22 mouse cellular contexts compared by ENCODE assay signal in the genomic region with DNA sequence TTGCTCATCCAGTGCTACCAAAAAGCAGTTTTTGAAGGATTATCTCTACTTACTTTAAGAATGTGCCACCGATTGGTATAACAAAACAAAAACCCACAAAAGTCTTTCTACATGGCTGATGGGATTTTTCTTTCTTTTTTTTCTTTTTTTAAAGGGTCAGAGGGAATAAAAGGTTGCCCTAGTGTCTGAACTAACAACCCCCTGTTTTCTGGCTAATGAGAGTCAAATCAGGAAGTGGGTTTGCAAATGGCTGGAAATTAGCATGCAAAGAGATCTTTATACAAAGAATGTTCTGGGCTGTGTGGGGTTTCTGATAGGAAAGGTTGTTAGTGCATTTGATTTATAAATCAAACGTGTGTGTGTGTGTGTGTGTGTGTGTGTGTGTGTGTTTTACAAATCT. TPM values are rescaled to one million over a fixed set of nuclear protein-coding genes. Genes with fewer than 3 reads are reported as not detected.
"Had no signal": no experiment of that assay in that cellular context is flagged by ENCODE, and none has a peak within 500 bp of the region (broad histone marks: within the 10 kb centered on the region; RNA-seq: fewer than 3 reads in every experiment).

No protein-coding gene starts in this region.

- H3K9me3 ChIP-seq: heart, embryonic 13.5 days; heart, embryonic 15.5 days; hindbrain, embryonic 13.5 days; hindbrain, embryonic 15.5 days; limb, embryonic 13.5 days; limb, embryonic 15.5 days had no signal

- H3K27ac ChIP-seq: heart, adult 2 months; heart, embryonic 13.5 days; heart, embryonic 15.5 days; hindbrain, embryonic 15.5 days; hindbrain, postnatal 0 days; limb, embryonic 13.5 days; limb, embryonic 15.5 days had no signal

- H3K4me2 ChIP-seq: heart, embryonic 11.5 days; heart, embryonic 13.5 days; heart, embryonic 15.5 days; limb, embryonic 13.5 days; limb, embryonic 15.5 days; liver, embryonic 11.5 days had no signal

- ATAC-seq: hindbrain, postnatal 0 days had no signal

- DNase-seq: gastrocnemius, postnatal 14 days; gastrocnemius, postnatal 36 days; heart, adult 2 months; heart, postnatal 14 days; heart, postnatal 36 days; kidney, adult 11 months; kidney, adult 2 months; kidney, postnatal 10 days; layer of hippocampus, adult 9-11 months; layer of hippocampus, postnatal 36 days; left cerebral cortex, postnatal 4 days had no signal

- H3K36me3 ChIP-seq: heart, embryonic 13.5 days; heart, embryonic 15.5 days; hindbrain, embryonic 13.5 days; hindbrain, embryonic 15.5 days; limb, embryonic 13.5 days; limb, embryonic 15.5 days had no signal

- H3K4me3 ChIP-seq: heart, adult 2 months; heart, embryonic 13.5 days; heart, embryonic 15.5 days; hindbrain, embryonic 13.5 days; hindbrain, embryonic 15.5 days; limb, embryonic 13.5 days; limb, embryonic 15.5 days had no signal

- H3K9ac ChIP-seq: heart, embryonic 13.5 days; heart, embryonic 15.5 days; hindbrain, embryonic 13.5 days; hindbrain, embryonic 15.5 days; limb, embryonic 13.5 days; limb, embryonic 15.5 days had no signal

RNA-seq across cellular contexts. Expression of a gene that starts 6.1 kb away (rescaled TPM):
- polyA plus RNA-seq: heart, embryonic 15.5 days; heart, postnatal 0 days; intestine, embryonic 16.5 days; liver, embryonic 11.5 days had no signal

RNA-seq across cellular contexts. Expression of a gene that starts 8.7 kb away (rescaled TPM):
- polyA plus RNA-seq: heart, embryonic 11.5 days; heart, embryonic 13.5 days had no signal

RNA-seq across cellular contexts. Expression of a gene that starts 16.0 kb away (rescaled TPM):
- polyA plus RNA-seq: hindbrain, postnatal 0 days had no signal

RNA-seq across cellular contexts. Expression of a gene that starts 22.9 kb away (rescaled TPM):
- polyA plus RNA-seq: heart, embryonic 11.5 days; heart, embryonic 13.5 days; hindbrain, embryonic 13.5 days; hindbrain, embryonic 15.5 days; hindbrain, postnatal 0 days had no signal
